Mouse (Mus musculus) stomach, embryonic 16.5 days (tissue): ENCODE measurements around the gene Tm9sf1. TPM values are rescaled to one million over a fixed set of nuclear protein-coding genes. Genes with fewer than 3 reads are reported as not detected.

Experiments
- ATAC-seq: fragments of 200-750 bp; cut with Nextera tagmentation; 2 replicates; pipeline ENCODE4 v1.8.0; 2017; ENCODE audit warnings: moderate number of reproducible peaks, moderate TSS enrichment; ENCODE audit not compliant: insufficient read depth, low FRiP score
- H3K27ac ChIP-seq: fragments of 300-500 bp; sonication (generic); 2 replicates; pipeline ENCODE4 v1.5.1; 2014; ENCODE audit warnings: low read length
- H3K27me3 ChIP-seq: fragments of 300-500 bp; sonication (generic); 2 replicates; pipeline ENCODE4 v1.6.1; 2014; ENCODE audit warnings: low read length, control low read depth, mixed read lengths; ENCODE audit not compliant: control insufficient read depth, insufficient read depth
- H3K36me3 ChIP-seq: fragments of 300-500 bp; sonication (generic); 2 replicates; pipeline ENCODE4 v1.6.1; 2014; ENCODE audit warnings: low read length; ENCODE audit not compliant: control insufficient read depth, insufficient read depth
- H3K4me1 ChIP-seq: fragments of 300-500 bp; sonication (generic); 2 replicates; pipeline ENCODE4 v1.6.1; 2014; ENCODE audit warnings: low read length, control low read depth, mixed read lengths; ENCODE audit not compliant: control insufficient read depth, insufficient read depth
- H3K4me2 ChIP-seq: fragments of 300-500 bp; sonication (generic); 2 replicates; pipeline ENCODE4 v1.6.1; 2014; ENCODE audit warnings: low read depth, low read length, mixed read lengths
- H3K4me3 ChIP-seq: fragments of 300-500 bp; sonication (generic); replicated peaks from 2 replicates; pipeline ENCODE4 v1.5.1; 2014; ENCODE audit warnings: mild to moderate bottlenecking, low read length
- H3K9ac ChIP-seq: fragments of 300-500 bp; sonication (generic); 2 replicates; pipeline ENCODE4 v1.6.1; 2014; ENCODE audit warnings: low read length
- H3K9me3 ChIP-seq: fragments of 300-500 bp; sonication (generic); replicated peaks from 2 replicates; pipeline ENCODE4 v1.6.1; 2016; ENCODE audit warnings: low read length, control low read depth; ENCODE audit not compliant: control insufficient read depth
- WGBS: fragments of 180-500 bp; shearing (Covaris S2); extraction: QIAGEN DNeasy Blood & Tissue Kit; methylation state at CpG from one replicate; pipeline ENCODE4 v1.1.7; 2014; 5-methylcytosine and 5-hydroxymethylcytosine counted together
- polyA plus RNA-seq: library from polyadenylated mRNA; unstranded; fragments of >200 nt; fragmentation: Nextera tagmentation; extraction: Ambion mirVana; gene quantifications from 2 replicates; pipeline ENCODE4 v1.2.1, GENCODE M21; 2015

Tm9sf1 gene
- polyA plus RNA-seq, 1 experiment from 2014 or later, result 116 TPM

DNA sequence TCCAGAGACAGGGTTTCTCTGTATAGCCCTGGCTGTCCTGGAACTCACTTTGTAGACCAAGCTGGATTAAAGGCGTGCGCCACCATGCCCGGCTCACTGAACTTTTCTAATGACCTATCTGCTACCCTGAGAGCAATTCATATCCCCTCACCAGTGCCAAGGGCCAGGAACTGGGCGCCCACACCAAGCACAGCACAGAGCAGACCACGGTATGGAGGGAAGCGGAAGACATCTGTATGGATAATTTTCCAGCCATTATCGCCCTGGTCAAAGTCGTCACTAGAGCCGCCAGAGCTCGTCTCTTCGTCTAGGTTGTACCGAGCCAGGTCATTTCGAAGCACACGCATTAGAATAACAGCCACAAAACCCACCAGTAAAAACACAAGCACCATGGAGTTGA, 2.8 kb downstream of the Tm9sf1 start:
- Histone ChIP-seq H3K9ac (no peak overlapping the region), H3K27ac (no peak overlapping the region), H3K36me3 (peaks cover 24% of the 10 kb centered on the region), H3K4me1 (peaks cover 22% of the 10 kb centered on the region), H3K4me3 (no peak overlapping the region), H3K4me2 (no peak overlapping the region), H3K27me3 (no peaks in the 10 kb centered on the region), H3K9me3 (no peaks in the 10 kb centered on the region)
- no peak for ATAC-seq
- WGBS, result 97% methylated on average over 14 of the region's 14 CpGs

DNA sequence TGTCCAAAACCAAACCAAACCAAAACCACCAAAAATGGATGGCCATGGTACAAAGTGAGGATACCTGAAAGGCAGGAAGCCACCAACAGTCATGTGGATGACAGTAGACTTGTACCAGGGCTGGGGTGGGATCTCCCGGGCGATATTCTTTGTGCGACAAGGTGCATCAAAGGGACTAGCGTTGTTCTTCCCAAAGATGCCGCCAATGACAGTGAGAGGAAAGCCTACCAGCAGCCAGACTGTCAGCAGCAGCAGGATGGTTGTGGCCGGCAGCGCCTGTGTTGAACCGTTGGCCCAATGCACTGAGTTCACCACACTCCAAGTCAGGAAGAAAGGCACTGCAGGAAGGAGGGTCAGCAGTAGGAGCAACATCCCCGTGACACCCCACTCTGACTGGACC, 5.8 kb downstream of the Tm9sf1 start, which contains the start of gene Gm49378:
Gene Gm49378 (minus strand): TSS at position 101 of the 400 bp plus-strand sequence.
- peaks cover 21% of the 10 kb centered on the region for H3K4me1 ChIP-seq
- H3K4me3 ChIP-seq, result no peak within 1 kb of the TSS
- H3K27me3 ChIP-seq, result no peaks in the 10 kb centered on the region
- no peaks in the 10 kb centered on the region for H3K9me3 ChIP-seq
- no peak within 1 kb of the TSS for H3K27ac ChIP-seq
- H3K36me3 ChIP-seq, result peaks cover 29% of the 10 kb centered on the region
- no peak within 1 kb of the TSS for H3K9ac ChIP-seq
- ATAC-seq, result no peak
- 95% methylated on average over 9 of the region's 9 CpGs for WGBS
- no peak within 1 kb of the TSS for H3K4me2 ChIP-seq

DNA sequence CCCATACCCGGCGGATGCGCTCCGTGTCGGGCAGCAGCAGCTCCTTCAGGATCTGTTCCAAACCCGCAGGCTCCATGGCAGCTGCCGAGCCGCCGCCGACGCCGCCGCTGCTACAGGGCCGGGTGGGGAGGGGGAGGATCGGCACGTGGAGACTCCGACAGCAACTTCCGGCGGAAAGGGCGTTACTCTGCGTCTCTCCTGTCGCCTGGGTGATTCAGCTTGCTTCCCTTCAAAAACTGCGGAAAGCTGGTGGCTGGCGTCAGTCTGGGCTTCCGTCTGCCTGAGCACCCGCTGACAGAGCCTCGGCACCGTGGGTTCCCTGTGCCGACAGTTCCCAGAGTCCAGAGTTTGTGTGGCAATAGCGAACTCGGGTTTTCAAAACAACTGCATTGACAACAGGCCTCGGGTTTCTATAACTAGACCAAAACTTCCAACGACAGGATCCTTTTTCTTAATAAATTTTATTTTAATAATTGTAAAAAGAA, 8.0 kb downstream of the Tm9sf1 start, which contains the start of gene Ipo4:
Gene Ipo4 (minus strand): TSS at position 435 of the 485 bp plus-strand sequence.
- H3K9ac ChIP-seq, result peak within 1 kb of the TSS; percentile 79
- H3K4me2 ChIP-seq, result peak within 1 kb of the TSS; percentile 86
- peaks cover 15% of the 10 kb centered on the region for H3K4me1 ChIP-seq
- no peaks in the 10 kb centered on the region for H3K27me3 ChIP-seq
- H3K36me3 ChIP-seq, result peaks cover 29% of the 10 kb centered on the region
- WGBS, result under 1% methylated on average over 33 of the region's 33 CpGs
- peak; percentile 75 for ATAC-seq
- peak within 1 kb of the TSS; percentile 47; the same call in 1 of the 2 replicates for H3K27ac ChIP-seq
- peak within 1 kb of the TSS; percentile 70 for H3K4me3 ChIP-seq
- H3K9me3 ChIP-seq, result no peaks in the 10 kb centered on the region

DNA sequence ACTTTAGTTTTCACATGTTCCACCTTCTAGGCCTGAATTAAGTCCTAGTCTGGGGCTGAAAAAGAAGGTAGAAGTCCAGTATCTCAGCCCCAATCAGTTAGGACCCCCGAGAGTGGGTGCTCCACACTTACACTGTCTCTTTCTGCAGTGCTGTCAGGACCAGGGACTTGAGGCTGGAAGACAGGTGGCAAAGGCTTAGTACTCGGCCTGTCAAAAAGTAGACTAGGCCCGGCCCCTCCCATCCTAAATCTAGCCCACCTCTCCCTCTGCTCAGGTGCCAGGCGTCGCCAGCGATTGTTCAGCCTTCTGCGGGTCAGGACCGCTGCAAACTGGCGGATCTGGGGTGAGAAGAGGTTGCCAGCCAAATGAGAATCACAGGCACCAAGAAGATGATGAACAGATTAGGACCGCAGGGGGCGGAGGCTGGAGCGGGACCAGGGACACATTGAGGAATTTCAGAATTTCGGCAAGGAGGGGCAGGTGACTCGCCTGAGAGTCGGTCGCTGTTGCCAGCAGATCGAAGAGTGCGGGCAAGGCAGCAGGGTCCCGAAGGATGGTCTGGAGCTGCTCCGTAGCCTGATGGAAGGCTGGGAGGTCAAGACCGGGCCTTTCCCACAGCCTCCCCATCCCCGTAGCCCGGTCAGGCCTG, 8.6 kb downstream of the Tm9sf1 start:
- Histone ChIP-seq H3K4me3 (peak overlapping the region; percentile 70), H3K27me3 (no peaks in the 10 kb centered on the region), H3K9me3 (no peaks in the 10 kb centered on the region), H3K9ac (peak overlapping the region; percentile 79), H3K4me1 (peaks cover 15% of the 10 kb centered on the region), H3K36me3 (peaks cover 24% of the 10 kb centered on the region), H3K4me2 (peak overlapping the region; percentile 86), H3K27ac (peak overlapping the region; percentile 47; the same call in 1 of the 2 replicates)
- WGBS, result 2% methylated on average over 23 of the region's 23 CpGs
- peak; percentile 51 for ATAC-seq

DNA sequence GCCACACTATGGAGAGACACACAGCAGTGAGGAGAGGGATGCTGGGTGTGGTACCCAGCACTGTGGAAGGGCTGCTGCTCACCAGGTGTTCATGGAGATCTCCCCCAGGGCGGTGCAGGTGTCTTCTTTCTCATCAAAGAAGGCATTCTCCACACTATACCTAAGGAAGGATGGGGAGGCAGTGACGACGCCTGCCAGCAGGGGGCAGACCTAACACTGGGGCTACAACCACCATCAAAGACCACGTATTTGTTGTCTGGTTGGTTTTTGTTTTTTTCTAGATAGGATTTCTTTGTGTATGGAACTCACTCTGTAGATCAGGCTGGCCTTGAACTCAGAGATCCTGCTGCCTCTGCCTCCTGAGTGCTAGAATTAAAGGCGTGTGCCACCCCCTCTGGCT, 14.3 kb downstream of the Tm9sf1 start:
- 51% methylated on average over 5 of the region's 5 CpGs for WGBS
- no peak overlapping the region for H3K27ac ChIP-seq
- no peak overlapping the region for H3K4me2 ChIP-seq
- H3K36me3 ChIP-seq, result peaks cover 30% of the 10 kb centered on the region
- no peak overlapping the region for H3K4me3 ChIP-seq
- H3K9ac ChIP-seq, result no peak overlapping the region
- H3K4me1 ChIP-seq, result peaks cover 4% of the 10 kb centered on the region; the same call in 1 of the 2 replicates
- H3K27me3 ChIP-seq, result no peaks in the 10 kb centered on the region
- ATAC-seq, result no peak
- no peaks in the 10 kb centered on the region for H3K9me3 ChIP-seq

DNA sequence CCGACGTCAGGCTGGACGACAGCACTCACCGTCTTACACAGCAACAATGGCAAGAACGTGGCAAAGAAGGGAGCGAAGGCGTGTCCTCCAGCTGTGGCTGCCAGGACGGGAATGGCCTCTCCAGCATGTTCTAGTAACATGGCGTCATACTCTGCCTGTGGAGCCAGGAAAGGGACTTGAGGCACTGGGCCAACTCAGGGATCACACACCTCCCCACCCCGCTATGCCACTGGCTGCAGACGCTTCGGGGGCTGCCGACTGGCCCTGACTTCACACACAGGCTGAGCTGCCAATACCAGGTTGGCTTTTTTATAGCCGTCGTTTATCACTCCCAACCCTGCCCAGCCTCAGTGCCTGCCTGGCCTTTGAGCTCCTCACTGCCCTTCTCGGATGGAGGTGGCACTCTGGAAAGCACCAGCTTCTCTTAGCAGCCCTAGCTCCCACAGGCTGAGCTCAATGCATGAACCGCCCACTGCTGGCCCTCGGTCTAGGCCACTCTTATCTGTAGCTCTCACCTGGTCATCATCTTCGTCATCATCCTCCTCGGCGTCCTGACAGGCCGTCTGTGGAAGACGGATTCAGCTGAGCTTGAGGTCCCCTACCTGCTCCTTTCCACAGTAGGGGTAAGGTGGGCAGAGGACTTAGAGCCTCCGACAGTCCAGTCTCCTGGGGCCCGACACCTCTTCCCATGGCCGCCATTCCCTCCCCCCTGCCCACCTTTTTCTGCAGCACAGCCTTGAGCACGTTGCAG, 15.4 kb downstream of the Tm9sf1 start:
- Histone ChIP-seq H3K4me1 (no peaks in the 10 kb centered on the region), H3K4me3 (no peak overlapping the region), H3K27ac (no peak overlapping the region), H3K4me2 (no peak overlapping the region), H3K27me3 (no peaks in the 10 kb centered on the region), H3K9me3 (no peaks in the 10 kb centered on the region), H3K36me3 (peaks cover 26% of the 10 kb centered on the region), H3K9ac (no peak overlapping the region)
- 84% methylated on average over 27 of the region's 27 CpGs for WGBS
- no peak for ATAC-seq

DNA sequence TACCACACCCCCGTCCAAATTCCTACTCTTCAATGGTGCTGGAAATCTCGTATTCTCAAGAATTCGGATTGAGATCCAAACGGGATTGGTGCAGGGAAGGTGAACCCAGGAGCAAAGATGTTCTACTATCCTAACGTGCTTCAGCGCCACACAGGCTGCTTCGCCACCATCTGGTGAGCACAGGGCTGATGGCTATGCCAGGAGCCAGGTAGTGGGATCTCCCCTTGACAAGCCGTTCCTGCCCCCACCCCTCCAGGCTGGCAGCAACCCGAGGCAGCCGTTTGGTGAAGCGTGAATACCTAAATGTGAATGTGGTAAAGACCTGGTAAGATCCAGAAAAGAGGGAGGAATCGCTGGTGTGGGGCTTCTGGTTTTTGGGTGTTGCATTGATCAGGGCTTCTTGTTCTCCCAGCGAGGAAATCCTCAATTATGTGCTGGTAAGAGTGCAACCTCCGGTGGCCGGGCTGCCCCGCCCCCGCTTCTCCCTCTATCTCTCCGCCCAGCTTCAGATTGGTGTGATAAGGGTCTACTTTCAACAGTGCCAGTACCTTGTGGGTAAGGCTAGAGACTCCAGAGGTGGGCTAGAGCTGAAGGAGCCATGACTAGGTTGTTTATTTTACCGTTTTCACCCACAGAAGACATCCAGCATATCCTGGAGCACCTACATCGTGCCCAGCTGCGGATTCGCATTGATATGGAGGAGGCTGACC, 25.0 kb downstream of the Tm9sf1 start:
- Histone ChIP-seq H3K4me1 (peaks cover 8% of the 10 kb centered on the region), H3K27me3 (no peaks in the 10 kb centered on the region), H3K36me3 (no peaks in the 10 kb centered on the region), H3K4me2 (peak overlapping the region; percentile 51), H3K4me3 (peak overlapping the region; percentile 32), H3K9me3 (no peaks in the 10 kb centered on the region), H3K9ac (peak overlapping the region; percentile 46), H3K27ac (no peak overlapping the region)
- WGBS, result 28% methylated on average over 22 of the region's 22 CpGs
- peak; percentile 41; the same call in 1 of the 2 replicates for ATAC-seq

DNA sequence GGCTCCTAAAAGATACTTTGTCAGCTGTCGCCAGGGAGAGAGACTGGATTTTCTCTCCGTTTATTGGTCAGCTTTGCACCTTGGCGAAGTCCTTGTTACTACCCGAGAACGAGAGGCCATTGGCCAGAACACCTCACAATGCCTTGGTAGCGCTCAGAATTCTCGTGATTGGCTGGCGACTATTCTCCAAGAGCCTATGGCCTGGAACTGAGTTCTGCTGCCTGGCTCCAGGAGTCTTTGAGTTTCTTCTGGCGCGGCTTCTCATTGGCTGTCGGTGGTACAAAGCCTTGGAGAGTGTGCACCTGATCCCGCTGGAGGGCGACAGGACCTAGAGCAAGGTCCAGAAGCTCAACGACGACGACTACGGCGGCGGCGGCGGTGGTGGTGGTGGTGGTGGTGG, 25.8 kb downstream of the Tm9sf1 start, which contains the start of gene Rec8:
Gene Rec8 (plus strand): TSS at position 216 of the 400 bp plus-strand sequence.
- WGBS, result 17% methylated on average over 21 of the region's 21 CpGs
- H3K4me2 ChIP-seq, result peak within 1 kb of the TSS; percentile 51
- no peak within 1 kb of the TSS for H3K27ac ChIP-seq
- ATAC-seq, result peak; percentile 88
- H3K36me3 ChIP-seq, result no peaks in the 10 kb centered on the region
- peak within 1 kb of the TSS; percentile 32 for H3K4me3 ChIP-seq
- peak within 1 kb of the TSS; percentile 46 for H3K9ac ChIP-seq
- no peaks in the 10 kb centered on the region for H3K9me3 ChIP-seq
- H3K27me3 ChIP-seq, result no peaks in the 10 kb centered on the region
- H3K4me1 ChIP-seq, result peaks cover 8% of the 10 kb centered on the region
